Mouse (Mus musculus): ENCODE data around the gene Prss45. TPM values are rescaled to one million over a fixed set of nuclear protein-coding genes. Genes with fewer than 3 reads are reported as not detected.

The Prss45 gene
- polyA plus RNA-seq, 1 experiment from 2014 or later: not detected

DNA sequence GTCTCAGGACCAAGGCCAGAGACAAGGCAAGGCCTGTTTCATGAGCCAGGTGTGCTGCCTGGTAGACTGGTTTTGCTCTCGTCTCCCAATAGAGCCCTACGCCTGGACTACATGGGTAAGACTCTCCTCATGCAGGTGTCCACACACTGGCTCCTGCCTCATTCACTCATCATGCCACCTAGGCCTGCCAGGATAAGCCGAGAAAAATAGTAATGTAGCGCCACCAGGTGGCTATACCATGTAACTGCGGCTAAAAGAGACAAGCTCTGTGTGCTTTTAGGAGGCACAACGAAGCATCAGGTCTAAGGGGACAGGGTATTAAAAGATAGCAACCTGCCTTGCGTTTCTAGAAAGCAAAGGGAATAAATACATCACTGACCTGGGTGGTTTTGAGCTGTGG lies 36.6 kb downstream of the Prss45 start:
- TF ChIP-seq EP300 (IDR thresholded peaks at IDR 0.05; ENCODE audit: low read depth) (no peak), CTCF (IDR thresholded peaks at IDR 0.05; ENCODE audit: low read depth) (peak; percentile 92)
- Histone ChIP-seq H3K27ac (ENCODE audit: low read depth) (no peak overlapping the region), H3K4me1 (ENCODE audit: insufficient read depth) (peaks cover 13% of the 10 kb centered on the region; the same call in 1 of the 2 replicates), H3K9me3 (ENCODE audit: low read length) (no peaks in the 10 kb centered on the region), H3K9ac (replicated peaks) (no peak overlapping the region), H3K27me3 (ENCODE audit: insufficient read depth, low read length) (0 out of 2 replicates have a peak, but pooled peaks cover 4% of the 10 kb centered on the region), H3K36me3 (replicated peaks; ENCODE audit: insufficient read depth, low read length) (no peaks in the 10 kb centered on the region), H3K4me2 (ENCODE audit: low read depth, low read length) (no peak overlapping the region), H3K4me3 (ENCODE audit: low read depth, low read length) (no peak overlapping the region)
- DNase-seq (peak; percentile 70), ATAC-seq (no peak)
- WGBS (ENCODE audit: insufficient replicate concordance): 17% methylated on average over 7 of the region's 7 CpGs

DNA sequence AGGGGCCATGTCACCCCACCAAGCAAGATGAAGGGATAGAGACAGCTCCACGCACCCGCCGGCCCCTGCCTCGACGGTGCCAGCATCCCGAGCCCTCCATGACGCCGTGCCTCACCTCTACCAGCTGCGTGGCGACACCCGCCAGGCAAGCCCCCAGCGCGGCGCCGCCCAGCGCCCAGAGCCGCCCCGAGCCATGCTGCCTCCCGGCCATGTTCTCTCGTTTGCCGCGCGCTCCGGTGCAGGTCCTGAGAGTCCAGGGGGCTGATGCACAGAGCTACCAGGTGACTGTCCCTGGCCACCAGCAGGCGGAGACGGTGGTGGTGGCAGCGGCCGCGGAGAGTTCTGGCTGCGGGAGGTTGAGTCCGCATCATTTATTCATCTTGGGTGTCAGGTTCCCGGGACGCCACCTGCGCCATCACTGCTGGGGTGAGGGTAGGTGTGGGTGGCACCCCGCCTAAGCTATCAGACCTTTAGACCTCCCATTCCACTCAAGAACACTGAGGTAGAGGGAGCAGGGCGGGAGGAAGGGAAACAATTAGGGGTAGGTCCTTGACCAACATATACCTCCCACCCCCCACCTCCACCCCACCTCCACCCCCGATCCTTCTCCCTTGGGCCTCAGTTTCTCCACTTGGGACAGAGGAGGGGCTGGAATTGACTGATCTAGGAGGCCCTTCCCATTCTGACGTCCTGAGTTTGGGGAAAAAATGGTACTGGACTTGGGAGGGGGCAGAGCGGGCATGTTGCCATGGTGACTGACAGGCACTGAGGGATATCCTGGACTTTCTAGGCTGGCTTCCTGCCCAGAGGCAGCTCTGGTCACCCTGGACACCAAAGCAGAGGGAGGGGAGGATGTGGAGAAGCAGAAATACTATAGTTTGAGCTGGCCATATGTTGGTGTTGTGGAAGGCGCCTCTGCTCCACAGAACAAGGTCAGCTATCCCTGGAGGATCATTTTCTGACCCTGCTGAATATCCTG lies 39.6 kb downstream of the Prss45 start:
- peaks cover 17% of the 10 kb centered on the region; the same call in 1 of the 2 replicates for H3K4me1 ChIP-seq (ENCODE audit: insufficient read depth)
- H3K9ac ChIP-seq (replicated peaks): no peak overlapping the region
- peak; percentile 51 for DNase-seq
- no peak overlapping the region for H3K4me3 ChIP-seq (ENCODE audit: low read depth, low read length)
- H3K27me3 ChIP-seq (ENCODE audit: insufficient read depth, low read length): 0 out of 2 replicates have a peak, but pooled peaks cover 4% of the 10 kb centered on the region
- peak overlapping the region; percentile 26; the same call in 1 of the 2 replicates for H3K4me2 ChIP-seq (ENCODE audit: low read depth, low read length)
- WGBS (ENCODE audit: insufficient replicate concordance): 21% methylated on average over 40 of the region's 40 CpGs
- H3K36me3 ChIP-seq (replicated peaks; ENCODE audit: insufficient read depth, low read length): no peaks in the 10 kb centered on the region
- TF ChIP-seq EP300 (IDR thresholded peaks at IDR 0.05; ENCODE audit: low read depth) (no peak), CTCF (IDR thresholded peaks at IDR 0.05; ENCODE audit: low read depth) (no peak)
- H3K9me3 ChIP-seq (ENCODE audit: low read length): no peaks in the 10 kb centered on the region
- 0 out of 2 replicates have a peak overlapping the region, but pooled peaks have one; percentile 0 for H3K27ac ChIP-seq (ENCODE audit: low read depth)
- no peak for ATAC-seq

DNA sequence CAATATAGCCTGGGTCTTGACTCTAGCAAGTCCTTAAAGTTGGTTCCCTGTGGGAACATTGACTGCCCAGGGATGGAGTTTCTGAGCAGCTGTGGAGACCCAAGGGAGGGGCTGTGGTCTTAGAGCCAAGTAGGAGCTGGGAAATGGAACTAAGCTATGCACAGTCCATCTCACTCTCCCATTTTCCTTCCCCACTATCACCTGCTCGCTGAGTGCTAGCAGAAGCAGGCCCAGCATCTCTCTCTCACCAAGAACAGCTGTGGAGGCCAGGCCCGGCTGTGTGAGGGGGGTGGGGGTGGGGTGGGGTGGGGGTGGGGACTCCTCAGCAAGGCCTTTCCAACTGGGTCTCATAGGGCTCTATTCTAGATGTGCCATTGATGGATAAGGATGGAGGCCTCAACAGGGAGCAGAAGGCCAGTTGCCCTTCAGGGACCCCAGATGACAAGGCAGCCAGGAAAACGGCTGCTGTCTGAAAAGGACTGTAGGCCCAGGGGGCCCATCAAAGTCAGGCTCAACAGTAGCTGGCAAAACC lies 40.3 kb downstream of the Prss45 start:
- H3K4me3 ChIP-seq (ENCODE audit: low read depth, low read length): no peak overlapping the region
- no peak overlapping the region for H3K9ac ChIP-seq (replicated peaks)
- no peak for DNase-seq
- H3K27me3 ChIP-seq (ENCODE audit: insufficient read depth, low read length): peaks cover 7% of the 10 kb centered on the region; the same call in 1 of the 2 replicates
- no peak overlapping the region for H3K4me2 ChIP-seq (ENCODE audit: low read depth, low read length)
- no peaks in the 10 kb centered on the region for H3K36me3 ChIP-seq (replicated peaks; ENCODE audit: insufficient read depth, low read length)
- peaks cover 17% of the 10 kb centered on the region; the same call in 1 of the 2 replicates for H3K4me1 ChIP-seq (ENCODE audit: insufficient read depth)
- 37% methylated on average over 3 of the region's 3 CpGs for WGBS (ENCODE audit: insufficient replicate concordance)
- H3K27ac ChIP-seq (ENCODE audit: low read depth): peak overlapping the region; percentile 37; the same call in 1 of the 2 replicates
- ATAC-seq: no peak
- H3K9me3 ChIP-seq (ENCODE audit: low read length): no peaks in the 10 kb centered on the region
- no peak for TF ChIP-seq CTCF (IDR thresholded peaks at IDR 0.05; ENCODE audit: low read depth)
- TF ChIP-seq EP300 (IDR thresholded peaks at IDR 0.05; ENCODE audit: low read depth): no peak

DNA sequence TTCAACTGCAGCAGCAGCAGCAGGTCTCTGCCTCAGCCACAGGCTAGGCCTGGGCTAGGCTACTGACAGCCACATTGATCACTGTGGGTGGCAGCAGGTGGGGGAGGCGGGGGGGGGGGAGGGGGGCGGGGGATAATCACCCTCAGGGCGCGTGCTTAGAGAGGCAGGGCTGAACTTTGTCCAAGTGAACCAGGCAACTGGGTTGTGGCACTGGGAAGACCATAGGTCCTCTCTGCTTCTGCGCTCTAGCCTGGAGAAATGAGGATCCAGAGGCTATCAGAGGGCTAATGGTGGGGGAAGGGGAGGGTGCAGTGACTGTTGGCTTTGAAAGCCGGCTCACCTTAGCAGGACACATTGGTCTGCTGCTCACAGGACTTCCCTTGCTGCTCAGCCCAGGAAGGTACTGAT lies 40.9 kb downstream of the Prss45 start:
- DNase-seq: peak; percentile 74
- H3K9ac ChIP-seq (replicated peaks): no peak overlapping the region
- 46% methylated on average over 2 of the region's 6 CpGs for WGBS (ENCODE audit: insufficient replicate concordance)
- no peak overlapping the region for H3K4me3 ChIP-seq (ENCODE audit: low read depth, low read length)
- H3K4me1 ChIP-seq (ENCODE audit: insufficient read depth): peaks cover 17% of the 10 kb centered on the region; the same call in 1 of the 2 replicates
- H3K36me3 ChIP-seq (replicated peaks; ENCODE audit: insufficient read depth, low read length): no peaks in the 10 kb centered on the region
- H3K27ac ChIP-seq (ENCODE audit: low read depth): peak overlapping the region; percentile 84
- ATAC-seq: peak; percentile 73
- no peaks in the 10 kb centered on the region for H3K9me3 ChIP-seq (ENCODE audit: low read length)
- TF ChIP-seq CTCF (IDR thresholded peaks at IDR 0.05; ENCODE audit: low read depth) (no peak), EP300 (IDR thresholded peaks at IDR 0.05; ENCODE audit: low read depth) (no peak)
- no peak overlapping the region for H3K4me2 ChIP-seq (ENCODE audit: low read depth, low read length)
- peaks cover 12% of the 10 kb centered on the region for H3K27me3 ChIP-seq (ENCODE audit: insufficient read depth, low read length)

DNA sequence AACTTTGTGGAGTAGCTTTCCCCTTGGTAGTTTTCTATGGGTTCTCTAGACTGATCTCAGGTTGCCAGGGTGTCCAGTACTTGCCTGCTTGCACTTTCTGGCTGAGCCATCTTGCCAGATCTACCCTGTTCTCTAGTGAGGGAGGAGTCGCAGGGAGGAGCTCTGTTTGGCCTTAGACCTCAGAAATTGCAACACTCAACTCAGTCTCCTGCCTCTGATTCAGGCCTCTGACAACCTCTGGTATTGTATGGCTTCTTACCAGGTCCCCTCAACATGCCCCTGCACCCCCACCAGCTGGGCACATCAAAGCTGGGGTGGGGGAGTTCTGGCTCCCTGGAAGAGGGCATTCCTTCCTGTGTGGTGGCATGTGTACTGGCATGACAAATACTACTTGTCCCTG lies 43.0 kb downstream of the Prss45 start:
- H3K9ac ChIP-seq (replicated peaks): peak overlapping the region; percentile 51
- H3K36me3 ChIP-seq (replicated peaks; ENCODE audit: insufficient read depth, low read length): no peaks in the 10 kb centered on the region
- WGBS (ENCODE audit: insufficient replicate concordance): 32% methylated on average over 1 of the region's 1 CpGs
- no peaks in the 10 kb centered on the region for H3K9me3 ChIP-seq (ENCODE audit: low read length)
- no peak overlapping the region for H3K4me3 ChIP-seq (ENCODE audit: low read depth, low read length)
- H3K27me3 ChIP-seq (ENCODE audit: insufficient read depth, low read length): peaks cover 21% of the 10 kb centered on the region
- no peak for TF ChIP-seq CTCF (IDR thresholded peaks at IDR 0.05; ENCODE audit: low read depth)
- TF ChIP-seq EP300 (IDR thresholded peaks at IDR 0.05; ENCODE audit: low read depth): no peak
- H3K4me2 ChIP-seq (ENCODE audit: low read depth, low read length): peak overlapping the region; percentile 77; the same call in 1 of the 2 replicates
- DNase-seq (no peak), ATAC-seq (0 out of 2 replicates have a peak, but pooled peaks have one; percentile 18)
- H3K27ac ChIP-seq (ENCODE audit: low read depth): peak overlapping the region; percentile 84
- peaks cover 22% of the 10 kb centered on the region for H3K4me1 ChIP-seq (ENCODE audit: insufficient read depth)

DNA sequence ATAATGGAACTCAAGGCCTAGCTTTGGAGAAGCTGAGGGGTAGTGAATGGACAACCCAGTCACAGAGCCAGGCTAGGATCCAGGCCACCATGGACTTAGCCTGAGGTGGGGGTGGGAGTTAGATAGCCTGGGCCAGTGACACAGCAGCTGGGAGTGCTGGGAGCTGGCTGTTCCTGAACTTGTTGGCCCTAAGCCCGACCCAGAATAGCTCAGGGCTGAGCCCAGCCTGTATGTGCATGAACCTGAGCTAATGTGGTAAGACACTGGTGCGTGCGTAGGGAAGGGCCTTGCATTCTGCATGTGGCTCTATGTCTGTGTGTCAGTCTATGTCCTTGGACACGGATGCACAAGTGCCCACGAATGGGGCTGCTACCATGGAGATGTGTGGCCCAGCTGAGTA lies 43.5 kb downstream of the Prss45 start:
- TF ChIP-seq EP300 (IDR thresholded peaks at IDR 0.05; ENCODE audit: low read depth): no peak
- no peak for TF ChIP-seq CTCF (IDR thresholded peaks at IDR 0.05; ENCODE audit: low read depth)
- ATAC-seq: peak; percentile 61
- DNase-seq: peak; percentile 55
- H3K4me2 ChIP-seq (ENCODE audit: low read depth, low read length): peak overlapping the region; percentile 77
- no peaks in the 10 kb centered on the region for H3K36me3 ChIP-seq (replicated peaks; ENCODE audit: insufficient read depth, low read length)
- H3K9ac ChIP-seq (replicated peaks): peak overlapping the region; percentile 51
- peak overlapping the region; percentile 84 for H3K27ac ChIP-seq (ENCODE audit: low read depth)
- H3K4me1 ChIP-seq (ENCODE audit: insufficient read depth): peaks cover 22% of the 10 kb centered on the region
- no peak overlapping the region for H3K4me3 ChIP-seq (ENCODE audit: low read depth, low read length)
- no peaks in the 10 kb centered on the region for H3K9me3 ChIP-seq (ENCODE audit: low read length)
- peaks cover 21% of the 10 kb centered on the region for H3K27me3 ChIP-seq (ENCODE audit: insufficient read depth, low read length)
- 60% methylated on average over 5 of the region's 5 CpGs for WGBS (ENCODE audit: insufficient replicate concordance)

All from liver, postnatal 0 days (tissue).